Mouse (Mus musculus): ENCODE measurements around the gene Rere. TPM values are rescaled to one million over a fixed set of nuclear protein-coding genes. Genes with fewer than 3 reads are reported as not detected.
"Not testable (repeated sequence)": the region's sequence is repeated elsewhere in the genome, so short reads cannot be mapped to it uniquely, and the experiment has no call there.

The Rere gene
- polyA plus RNA-seq, 1 experiment: 58.8 TPM

- no peak overlapping the region for H3K27ac ChIP-seq (ENCODE audit: insufficient read depth, low read depth, low read length)
- H3K27me3 ChIP-seq (replicated peaks; ENCODE audit: control insufficient read depth, insufficient read depth, low read length): no peaks in the 10 kb centered on the region
- peaks cover 6% of the 10 kb centered on the region for H3K4me1 ChIP-seq (ENCODE audit: control insufficient read depth, insufficient read depth, low read length)
- TF ChIP-seq CTCF (conservative IDR thresholded peaks at IDR 0.05; ENCODE audit: insufficient read depth, insufficient read length, low read depth, low read length): no peak
- TF ChIP-seq POLR2A (IDR thresholded peaks at IDR 0.05; ENCODE audit: low read depth, low read length): no peak
- H3K4me3 ChIP-seq (ENCODE audit: insufficient read depth, low read depth, low read length): no peak overlapping the region
- no peaks in the 10 kb centered on the region for H3K36me3 ChIP-seq (ENCODE audit: control insufficient read depth, insufficient read depth, low read length)
- no peak for DNase-seq
- 56% methylated on average over 2 of the region's 2 CpGs for WGBS
Observed at GRCm38 (mm10) chr4:150495568-150495967, 214.1 kb downstream of the Rere start.

- TF ChIP-seq CTCF (conservative IDR thresholded peaks at IDR 0.05; ENCODE audit: insufficient read depth, insufficient read length, low read depth, low read length) (no peak), POLR2A (IDR thresholded peaks at IDR 0.05; ENCODE audit: low read depth, low read length) (no peak)
- no peak for DNase-seq
- no peaks in the 10 kb centered on the region for H3K27me3 ChIP-seq (replicated peaks; ENCODE audit: control insufficient read depth, insufficient read depth, low read length)
- H3K36me3 ChIP-seq (ENCODE audit: control insufficient read depth, insufficient read depth, low read length): peaks cover 2% of the 10 kb centered on the region
- no peak overlapping the region for H3K27ac ChIP-seq (ENCODE audit: insufficient read depth, low read depth, low read length)
- no peak overlapping the region for H3K4me3 ChIP-seq (ENCODE audit: insufficient read depth, low read depth, low read length)
- H3K4me1 ChIP-seq (ENCODE audit: control insufficient read depth, insufficient read depth, low read length): no peaks in the 10 kb centered on the region
- 93% methylated on average over 11 of the region's 11 CpGs for WGBS
Observed at GRCm38 (mm10) chr4:150504304-150505021, 223.0 kb downstream of the Rere start.

- Histone ChIP-seq H3K4me1 (ENCODE audit: control insufficient read depth, insufficient read depth, low read length) (no peaks in the 10 kb centered on the region), H3K4me3 (ENCODE audit: insufficient read depth, low read depth, low read length) (no peak overlapping the region), H3K27me3 (replicated peaks; ENCODE audit: control insufficient read depth, insufficient read depth, low read length) (no peaks in the 10 kb centered on the region), H3K27ac (ENCODE audit: insufficient read depth, low read depth, low read length) (no peak overlapping the region), H3K36me3 (ENCODE audit: control insufficient read depth, insufficient read depth, low read length) (peaks cover 2% of the 10 kb centered on the region)
- 64% methylated on average over 3 of the region's 3 CpGs for WGBS
- no peak for DNase-seq
- TF ChIP-seq CTCF (conservative IDR thresholded peaks at IDR 0.05; ENCODE audit: insufficient read depth, insufficient read length, low read depth, low read length): no peak
- no peak for TF ChIP-seq POLR2A (IDR thresholded peaks at IDR 0.05; ENCODE audit: low read depth, low read length)
Observed at GRCm38 (mm10) chr4:150509026-150509712, 227.7 kb downstream of the Rere start.

GRCm38 (mm10) chr4:150510036-150510435 lies 228.6 kb downstream of the Rere start:
- Histone ChIP-seq H3K4me1 (ENCODE audit: control insufficient read depth, insufficient read depth, low read length) (no peaks in the 10 kb centered on the region), H3K4me3 (ENCODE audit: insufficient read depth, low read depth, low read length) (no peak overlapping the region), H3K36me3 (ENCODE audit: control insufficient read depth, insufficient read depth, low read length) (peaks cover 2% of the 10 kb centered on the region), H3K27me3 (replicated peaks; ENCODE audit: control insufficient read depth, insufficient read depth, low read length) (no peaks in the 10 kb centered on the region), H3K27ac (ENCODE audit: insufficient read depth, low read depth, low read length) (no peak overlapping the region)
- no peak for DNase-seq
- TF ChIP-seq CTCF (conservative IDR thresholded peaks at IDR 0.05; ENCODE audit: insufficient read depth, insufficient read length, low read depth, low read length): no peak
- TF ChIP-seq POLR2A (IDR thresholded peaks at IDR 0.05; ENCODE audit: low read depth, low read length): no peak
- WGBS: 97% methylated on average over 2 of the region's 2 CpGs

GRCm38 (mm10) chr4:150513387-150513786 lies 231.9 kb downstream of the Rere start:
- not testable (repeated sequence) for DNase-seq; H3K4me3 ChIP-seq (ENCODE audit: insufficient read depth, low read depth, low read length); H3K27ac ChIP-seq (ENCODE audit: insufficient read depth, low read depth, low read length); H3K4me1 ChIP-seq (ENCODE audit: control insufficient read depth, insufficient read depth, low read length); H3K36me3 ChIP-seq (ENCODE audit: control insufficient read depth, insufficient read depth, low read length); H3K27me3 ChIP-seq (replicated peaks; ENCODE audit: control insufficient read depth, insufficient read depth, low read length)
- WGBS: 75% methylated on average over 4 of the region's 6 CpGs

- H3K36me3 ChIP-seq (ENCODE audit: control insufficient read depth, insufficient read depth, low read length): no peaks in the 10 kb centered on the region; the same call in 1 of the 2 replicates
- no peaks in the 10 kb centered on the region for H3K27me3 ChIP-seq (replicated peaks; ENCODE audit: control insufficient read depth, insufficient read depth, low read length)
- WGBS: 60% methylated on average over 2 of the region's 2 CpGs
- H3K27ac ChIP-seq (ENCODE audit: insufficient read depth, low read depth, low read length): no peak overlapping the region
- TF ChIP-seq CTCF (conservative IDR thresholded peaks at IDR 0.05; ENCODE audit: insufficient read depth, insufficient read length, low read depth, low read length) (no peak), POLR2A (IDR thresholded peaks at IDR 0.05; ENCODE audit: low read depth, low read length) (no peak)
- no peak for DNase-seq
- H3K4me3 ChIP-seq (ENCODE audit: insufficient read depth, low read depth, low read length): no peak overlapping the region
- H3K4me1 ChIP-seq (ENCODE audit: control insufficient read depth, insufficient read depth, low read length): no peaks in the 10 kb centered on the region
Observed at GRCm38 (mm10) chr4:150516201-150516600, 234.8 kb downstream of the Rere start.

- DNase-seq: no peak
- Histone ChIP-seq H3K27ac (ENCODE audit: insufficient read depth, low read depth, low read length) (no peak overlapping the region), H3K27me3 (replicated peaks; ENCODE audit: control insufficient read depth, insufficient read depth, low read length) (no peaks in the 10 kb centered on the region), H3K4me1 (ENCODE audit: control insufficient read depth, insufficient read depth, low read length) (no peaks in the 10 kb centered on the region), H3K36me3 (ENCODE audit: control insufficient read depth, insufficient read depth, low read length) (no peaks in the 10 kb centered on the region; the same call in 1 of the 2 replicates), H3K4me3 (ENCODE audit: insufficient read depth, low read depth, low read length) (no peak overlapping the region)
- TF ChIP-seq POLR2A (IDR thresholded peaks at IDR 0.05; ENCODE audit: low read depth, low read length) (no peak), CTCF (conservative IDR thresholded peaks at IDR 0.05; ENCODE audit: insufficient read depth, insufficient read length, low read depth, low read length) (no peak)
- 38% methylated on average over 4 of the region's 4 CpGs for WGBS
Observed at GRCm38 (mm10) chr4:150517381-150517780, 235.9 kb downstream of the Rere start.
